Mouse (Mus musculus): Measurements from ENCODE around the gene Ube2s.

DNA sequence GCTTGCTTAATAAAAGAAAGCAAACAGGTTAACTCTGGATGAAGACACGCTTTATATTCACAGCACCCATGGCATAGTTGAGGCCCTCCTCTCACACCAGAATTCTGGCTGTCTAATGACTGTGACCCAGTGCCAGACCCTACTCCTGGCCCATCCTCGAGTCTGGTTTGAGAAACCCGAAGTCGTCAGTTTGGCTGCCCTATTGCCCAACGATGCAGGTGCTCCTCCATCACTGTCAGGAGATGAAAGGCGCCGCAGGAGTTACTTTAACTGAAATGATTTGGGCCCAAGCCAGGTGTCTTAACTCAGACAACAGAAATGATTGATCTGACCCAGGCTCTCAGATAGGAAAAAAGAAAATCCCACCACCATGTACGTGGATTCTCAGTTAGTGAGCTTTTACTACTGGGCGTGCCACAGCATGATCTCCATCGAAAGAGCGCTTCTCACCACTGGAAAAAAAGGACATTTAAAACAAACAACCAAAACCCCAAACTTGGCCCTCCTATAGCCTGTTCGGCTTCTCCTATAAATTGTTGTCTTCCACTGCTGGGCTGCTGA is 47.1 kb upstream of the Ube2s start:
- TF ChIP-seq POLR2A (IDR thresholded peaks at IDR 0.05; ENCODE audit: borderline replicate concordance, low read depth, low read length): no peak
- no peak for TF ChIP-seq CTCF (IDR thresholded peaks at IDR 0.05; ENCODE audit: low read depth, low read length)
